Mouse (Mus musculus): ENCODE results near the gene Qrfpr. TPM values are rescaled to one million over a fixed set of nuclear protein-coding genes. Genes with fewer than 3 reads are reported as not detected.

Qrfpr gene
- total and polyA plus RNA-seq, 3 experiments, result not detected

DNA sequence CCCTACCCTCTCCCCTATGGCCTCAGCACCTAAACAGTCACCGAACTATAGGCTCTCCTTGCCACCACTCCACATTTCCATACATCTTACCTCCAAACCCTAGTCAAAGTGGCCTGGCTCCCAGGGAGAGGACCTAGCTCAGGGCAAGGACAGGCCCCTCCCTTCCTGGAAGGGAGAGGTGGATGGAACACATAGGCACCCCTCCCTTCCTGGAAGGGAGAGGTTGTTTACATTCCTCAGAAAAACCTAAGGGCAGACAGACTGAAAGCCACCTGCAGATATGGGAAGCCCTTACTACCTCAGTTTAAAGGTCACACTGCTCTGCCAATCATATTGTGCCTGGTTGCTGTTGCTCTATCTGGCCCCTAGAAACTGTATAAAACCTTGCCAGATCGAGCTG lies 26.3 kb upstream of the Qrfpr start:
- TF ChIP-seq RAD21 (IDR thresholded peaks at IDR 0.05; ENCODE audit: low read depth, low read length) (no peak), MXI1 (IDR thresholded peaks at IDR 0.05; ENCODE audit: low read depth, low read length) (no peak), MAFK (IDR thresholded peaks at IDR 0.05; ENCODE audit: insufficient replicate concordance, low read length) (no peak)
- Histone ChIP-seq H3K4me3 (replicated peaks in 1 of 3; ENCODE audit: low read depth in 2 of 3, low read length in 2 of 3, poor library complexity in 1 of 3) (no peak overlapping the region), H3K36me3 (replicated peaks in 1 of 2; ENCODE audit: control insufficient read depth in 1 of 2, insufficient read depth in 1 of 2, low read length in 1 of 2) (no peaks in the 10 kb centered on the region), H3K79me2 (replicated peaks; ENCODE audit: control insufficient read depth, extremely low read depth, insufficient read depth, poor library complexity, severe bottlenecking) (no peaks in the 10 kb centered on the region), H3K27ac (ENCODE audit: insufficient read depth, low read depth) (no peak overlapping the region), H3K27me3 (replicated peaks) (no peaks in the 10 kb centered on the region), H3K4me1 (ENCODE audit: control insufficient read depth in 1 of 2, insufficient read depth in 2 of 2) (peaks cover 0 to 4% of the 10 kb centered on the region in 2 experiments; a peak in 2 of 4 replicates), H3K4me2 (ENCODE audit: insufficient read depth, low read depth, poor library complexity, severe bottlenecking) (no peak overlapping the region), H3K9ac (ENCODE audit: insufficient read depth, low read depth) (no peak overlapping the region), H3K9me3 (replicated peaks; ENCODE audit: low read length) (no peaks in the 10 kb centered on the region)
- no peak for DNase-seq (ENCODE audit: extremely low read depth)
- dilution Hi-C loops (cut with MboI; ENCODE audit: extremely low pct_ligation_motif_present, extremely low pct_unique_long_range_greater_than_20kb, low sequenced_read_pairs) (no loop called here), in situ Hi-C loops (cut with MboI; ENCODE audit: low pct_ligation_motif_present, low pct_unique_long_range_greater_than_20kb, low sequenced_read_pairs) (no loop called here)

DNA sequence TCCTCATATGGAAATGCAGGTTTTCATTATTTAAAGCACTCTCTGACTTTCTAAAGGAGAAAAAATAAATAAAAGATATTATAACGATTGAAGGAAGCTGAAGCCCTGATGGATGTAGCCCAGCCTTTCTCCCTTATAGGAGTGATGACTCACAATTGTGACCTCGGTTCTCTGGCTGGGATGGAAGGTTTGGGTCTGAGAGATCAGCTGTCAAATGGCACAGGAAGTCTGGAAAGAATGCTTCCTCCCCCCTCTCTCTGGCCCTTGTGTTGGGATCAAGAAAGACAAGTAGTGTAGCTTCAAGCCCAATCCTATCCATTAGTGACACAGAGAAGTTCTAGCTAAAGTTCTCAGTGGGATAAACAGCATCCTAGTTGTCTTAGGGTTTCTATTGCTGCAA lies 7.8 kb upstream of the Qrfpr start:
- Histone ChIP-seq H3K36me3 (replicated peaks in 1 of 2; ENCODE audit: control insufficient read depth in 1 of 2, insufficient read depth in 1 of 2, low read length in 1 of 2) (no peaks in the 10 kb centered on the region), H3K27me3 (replicated peaks) (no peaks in the 10 kb centered on the region), H3K9me3 (replicated peaks; ENCODE audit: low read length) (no peaks in the 10 kb centered on the region), H3K27ac (ENCODE audit: insufficient read depth, low read depth) (no peak overlapping the region), H3K4me2 (ENCODE audit: insufficient read depth, low read depth, poor library complexity, severe bottlenecking) (no peak overlapping the region), H3K4me3 (replicated peaks in 1 of 3; ENCODE audit: low read depth in 2 of 3, low read length in 2 of 3, poor library complexity in 1 of 3) (no peak overlapping the region), H3K79me2 (replicated peaks; ENCODE audit: control insufficient read depth, extremely low read depth, insufficient read depth, poor library complexity, severe bottlenecking) (no peaks in the 10 kb centered on the region), H3K4me1 (ENCODE audit: control insufficient read depth in 1 of 2, insufficient read depth in 2 of 2) (no peaks in the 10 kb centered on the region), H3K9ac (ENCODE audit: insufficient read depth, low read depth) (no peak overlapping the region)
- no peak for DNase-seq (ENCODE audit: extremely low read depth)
- TF ChIP-seq TBP (conservative IDR thresholded peaks at IDR 0.05; ENCODE audit: low read depth, low read length), result no peak
- TF ChIP-seq CTCF (conservative IDR thresholded peaks at IDR 0.05 in 1 of 2, IDR thresholded peaks at IDR 0.05 in 1 of 2; ENCODE audit: low read depth in 2 of 2, low read length in 2 of 2), result no peak
- no peak for TF ChIP-seq MAZ (IDR thresholded peaks at IDR 0.05; ENCODE audit: low read depth, low read length)
- no peak for TF ChIP-seq MEF2A (IDR thresholded peaks at IDR 0.05; ENCODE audit: borderline replicate concordance, low read depth, low read length)
- TF ChIP-seq NRF1 (IDR thresholded peaks at IDR 0.05; ENCODE audit: low read depth, low read length), result no peak
- TF ChIP-seq POLR2AphosphoS2 (IDR thresholded peaks at IDR 0.05; ENCODE audit: low read depth, low read length), result no peak
- no peak for TF ChIP-seq TCF12 (IDR thresholded peaks at IDR 0.05; ENCODE audit: low read depth, low read length)
- TF ChIP-seq ETS1 (conservative IDR thresholded peaks at IDR 0.05; ENCODE audit: low read depth, low read length), result no peak
- TF ChIP-seq MXI1 (IDR thresholded peaks at IDR 0.05; ENCODE audit: low read depth, low read length), result no peak
- no peak for TF ChIP-seq POLR2A (IDR thresholded peaks at IDR 0.05; ENCODE audit: low read depth, low read length)
- no peak for TF ChIP-seq EP300 (IDR thresholded peaks at IDR 0.05; ENCODE audit: low read length)
- TF ChIP-seq RCOR1 (conservative IDR thresholded peaks at IDR 0.05; ENCODE audit: low read depth, low read length), result no peak
- TF ChIP-seq ELF1 (IDR thresholded peaks at IDR 0.05; ENCODE audit: low read depth, low read length), result no peak
- TF ChIP-seq ZC3H11A (IDR thresholded peaks at IDR 0.05; ENCODE audit: low read depth, low read length), result no peak
- TF ChIP-seq SIN3A (IDR thresholded peaks at IDR 0.05; ENCODE audit: low read length), result no peak
- TF ChIP-seq MAFK (IDR thresholded peaks at IDR 0.05; ENCODE audit: insufficient replicate concordance, low read length), result no peak
- TF ChIP-seq PAX5 (IDR thresholded peaks at IDR 0.05; ENCODE audit: low read length), result no peak
- no peak for TF ChIP-seq SMC3 (IDR thresholded peaks at IDR 0.05; ENCODE audit: low read depth, low read length)
- in situ Hi-C loops (cut with MboI; ENCODE audit: low pct_ligation_motif_present, low pct_unique_long_range_greater_than_20kb, low sequenced_read_pairs), result no loop called here
- dilution Hi-C loops (cut with MboI; ENCODE audit: extremely low pct_ligation_motif_present, extremely low pct_unique_long_range_greater_than_20kb, low sequenced_read_pairs), result no loop called here

All from CH12.LX (cell line).